Mouse (Mus musculus) small intestine, adult 2 months (tissue): Measurements from ENCODE around the gene Lrg1.

ENCODE experiments used
- CTCF ChIP-seq: fragments of 200-500 bp; IDR thresholded peaks from 2 replicates; pipeline ENCODE4 v1.5.1; 2012; ENCODE audit warnings: low read depth, mild to moderate bottlenecking, control low read depth, inconsistent platforms, low read length, moderate library complexity, mixed read lengths; ENCODE audit not compliant: insufficient replicate concordance, insufficient read length; ENCODE audit errors: extremely low read depth
- POLR2A ChIP-seq: fragments of 200-500 bp; IDR thresholded peaks from 2 replicates; pipeline ENCODE4 v1.6.1; 2012; ENCODE audit warnings: low read depth, mild to moderate bottlenecking, control low read depth, inconsistent platforms, low read length, moderate library complexity

GRCm38 (mm10) chr17:56147420-56147819 is 25.6 kb upstream of the Lrg1 start:
- TF ChIP-seq CTCF (no peak), POLR2A (no peak)
